Mouse (Mus musculus): ENCODE measurements at regions not wholly inside any gene's neighbourhood (a gene's known extent, or its start where the extent isn't known, plus 50 kb on each side); places are given as distances from the start of the nearest gene placed in this dataset.

GRCm38 (mm10) chr13:44065741-44066185 lies 281.2 kb downstream of the Cd83 start:
- in situ Hi-C loops (cut with MboI, MseI), result no loop called here

- in situ Hi-C loops (cut with MboI, MseI), result no loop called here
These were observed 282.7 kb downstream of the Cd83 start for GRCm38 (mm10) chr13:44067244-44067643.

- in situ Hi-C loops (cut with MboI, MseI), result no loop called here
These were observed 284.4 kb downstream of the Cd83 start for GRCm38 (mm10) chr13:44068951-44069350.

GRCm38 (mm10) chr13:44073122-44073521 lies 288.5 kb downstream of the Cd83 start:
- in situ Hi-C loops (cut with MboI, MseI), result no loop called here

GRCm38 (mm10) chr13:44074172-44074571 lies 289.6 kb downstream of the Cd83 start:
- in situ Hi-C loops (cut with MboI, MseI), result no loop called here

GRCm38 (mm10) chr13:44077022-44077421 lies 292.4 kb downstream of the Cd83 start:
- in situ Hi-C loops (cut with MboI, MseI), result no loop called here

- in situ Hi-C loops (cut with MboI, MseI), result no loop called here
These were observed 301.3 kb downstream of the Cd83 start for GRCm38 (mm10) chr13:44085621-44086510.

- in situ Hi-C loops (cut with MboI, MseI), result no loop called here
These were observed 302.2 kb downstream of the Cd83 start for GRCm38 (mm10) chr13:44086801-44087200.

GRCm38 (mm10) chr13:44097141-44097540 lies 312.6 kb downstream of the Cd83 start:
- in situ Hi-C loops (cut with MboI, MseI), result no loop called here

- in situ Hi-C loops (cut with MboI, MseI), result no loop called here
These were observed 314.9 kb downstream of the Cd83 start for GRCm38 (mm10) chr13:44099511-44099910.

GRCm38 (mm10) chr13:44100125-44101067 lies 315.8 kb downstream of the Cd83 start:
- in situ Hi-C loops (cut with MboI, MseI), result no loop called here

- in situ Hi-C loops (cut with MboI, MseI), result no loop called here
These were observed 316.6 kb downstream of the Cd83 start for GRCm38 (mm10) chr13:44101161-44101560.

GRCm38 (mm10) chr13:44101806-44102205 lies 317.2 kb downstream of the Cd83 start:
- in situ Hi-C loops (cut with MboI, MseI), result no loop called here

GRCm38 (mm10) chr13:44102257-44102656 lies 317.7 kb downstream of the Cd83 start:
- in situ Hi-C loops (cut with MboI, MseI), result no loop called here

GRCm38 (mm10) chr13:44103340-44103739 lies 318.8 kb downstream of the Cd83 start:
- in situ Hi-C loops (cut with MboI, MseI), result no loop called here

- in situ Hi-C loops (cut with MboI, MseI), result no loop called here
These were observed 320.6 kb downstream of the Cd83 start for GRCm38 (mm10) chr13:44105161-44105560.

- in situ Hi-C loops (cut with MboI, MseI), result no loop called here
These were observed 324.1 kb downstream of the Cd83 start for GRCm38 (mm10) chr13:44108695-44109094.

- in situ Hi-C loops (cut with MboI, MseI), result no loop called here
These were observed 328.5 kb downstream of the Cd83 start for GRCm38 (mm10) chr13:44113043-44113442.

- in situ Hi-C loops (cut with MboI, MseI), result no loop called here
These were observed 330.3 kb downstream of the Cd83 start for GRCm38 (mm10) chr13:44114856-44115255.

- in situ Hi-C loops (cut with MboI, MseI), result no loop called here
These were observed 333.3 kb downstream of the Cd83 start for GRCm38 (mm10) chr13:44117841-44118240.

GRCm38 (mm10) chr13:44118846-44119245 lies 334.3 kb downstream of the Cd83 start:
- in situ Hi-C loops (cut with MboI, MseI), result no loop called here

GRCm38 (mm10) chr13:44121241-44121671 lies 336.7 kb downstream of the Cd83 start:
- in situ Hi-C loops (cut with MboI, MseI), result no loop called here
